Mouse (Mus musculus): ENCODE results near the gene Aifm2.

Gene Aifm2

GRCm38 (mm10) chr10:61765558-61765957, 50.5 kb downstream of the Aifm2 start:
- DNase-seq (ENCODE audit: low spot score in 2 of 2) = no peak

- no peak for DNase-seq (ENCODE audit: low spot score in 2 of 2)
Observed at GRCm38 (mm10) chr10:61766806-61767205, 51.7 kb downstream of the Aifm2 start.

GRCm38 (mm10) chr10:61781461-61782128, 66.5 kb downstream of the Aifm2 start:
- no peak for DNase-seq (ENCODE audit: low spot score in 2 of 2)

GRCm38 (mm10) chr10:61782799-61783611, 67.9 kb downstream of the Aifm2 start:
- peak; percentile 28 to 71 for DNase-seq (ENCODE audit: low spot score in 2 of 2)

- peak; percentile 36 to 57 for DNase-seq (ENCODE audit: low spot score in 2 of 2)
Observed at GRCm38 (mm10) chr10:61783621-61784251, 68.7 kb downstream of the Aifm2 start, which contains the start of gene H2afy2. H2afy2 (minus strand) TSS chr10:61784147.

- no peak for DNase-seq (ENCODE audit: low spot score in 2 of 2)
Observed at GRCm38 (mm10) chr10:61784414-61784813, 69.4 kb downstream of the Aifm2 start.

- no peak for DNase-seq (ENCODE audit: low spot score in 2 of 2)
Observed at GRCm38 (mm10) chr10:61787541-61788313, 72.7 kb downstream of the Aifm2 start.

GRCm38 (mm10) chr10:61788499-61788898, 73.4 kb downstream of the Aifm2 start:
- DNase-seq (ENCODE audit: low spot score in 2 of 2) = no peak

Data from urinary bladder, adult 18-20 months (tissue).